Mouse (Mus musculus): Measurements from ENCODE around the gene Papolb.

DNA sequence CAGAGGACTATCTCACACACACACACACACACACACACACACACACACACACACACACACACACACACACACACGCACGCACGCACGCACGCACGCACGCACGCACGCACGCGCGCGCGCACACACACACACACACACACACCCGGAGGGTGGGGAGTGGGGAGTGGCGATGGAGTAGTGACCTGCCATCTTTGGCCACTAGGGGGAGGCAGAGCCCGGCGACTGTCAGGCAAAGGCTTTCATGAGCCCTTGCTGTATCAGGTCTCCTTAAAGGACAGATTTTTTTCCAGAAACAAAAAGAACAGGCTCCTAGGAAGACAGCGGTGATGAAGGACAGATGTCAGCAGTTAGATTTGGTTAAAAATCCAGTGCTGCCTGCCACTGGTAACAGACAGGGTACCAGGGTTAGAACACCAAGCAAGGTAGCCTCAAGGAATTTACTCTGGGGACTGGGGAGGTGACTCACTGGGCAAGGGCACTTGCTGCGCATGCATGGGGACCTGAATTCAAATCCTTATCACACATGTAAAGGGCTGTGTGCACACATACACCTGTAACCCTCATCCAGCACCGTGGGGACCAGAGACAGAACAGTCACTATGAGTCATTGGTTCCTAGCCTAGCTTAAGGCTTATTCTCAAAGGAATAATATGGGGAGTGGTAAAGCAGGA lies 27.7 kb upstream of the Papolb start:
- no peak for TF ChIP-seq MAX (IDR thresholded peaks at IDR 0.05; ENCODE audit: low read depth)
- no peak for TF ChIP-seq POLR2A (IDR thresholded peaks at IDR 0.05; ENCODE audit: insufficient read length, low read depth)
- no peak for TF ChIP-seq REST (IDR thresholded peaks at IDR 0.05; ENCODE audit: insufficient read depth, insufficient read length)
- peak in 1 of 3 experiments; percentile 6 for TF ChIP-seq MYOG (IDR thresholded peaks at IDR 0.05; ENCODE audit: control insufficient read depth in 1 of 3, insufficient read depth in 1 of 3, insufficient read length in 2 of 3, low read depth in 2 of 3)
- no peak for TF ChIP-seq USF1 (IDR thresholded peaks at IDR 0.05; ENCODE audit: low read depth)
- TF ChIP-seq TCF3 (IDR thresholded peaks at IDR 0.05; ENCODE audit: insufficient read length, low read depth) = no peak

All from myocyte (in vitro differentiated cells).